Mouse (Mus musculus): Measurements from ENCODE around the gene Pxmp4. TPM values are rescaled to one million over a fixed set of nuclear protein-coding genes. Genes with fewer than 3 reads are reported as not detected.

The Pxmp4 gene
- polyA plus RNA-seq, 1 experiment from 2014 or later: 14.5 TPM

GRCm38 (mm10) chr2:154633039-154633742 lies 29.7 kb upstream of the Pxmp4 start:
- 92% methylated on average over 5 of the region's 5 CpGs for WGBS
- H3K36me3 ChIP-seq: peaks cover 49% of the 10 kb centered on the region
- no peaks in the 10 kb centered on the region for H3K4me1 ChIP-seq
- no peak for DNase-seq (ENCODE audit: low spot score)
- H3K4me3 ChIP-seq: no peak overlapping the region
- H3K27ac ChIP-seq: no peak overlapping the region
- no peaks in the 10 kb centered on the region for H3K27me3 ChIP-seq (ENCODE audit: low read depth, poor library complexity, severe bottlenecking)
- no peaks in the 10 kb centered on the region for H3K9me3 ChIP-seq (replicated peaks)

- WGBS: 94% methylated on average over 16 of the region's 16 CpGs
- Histone ChIP-seq H3K36me3 (peaks cover 47% of the 10 kb centered on the region), H3K27ac (no peak overlapping the region), H3K9me3 (replicated peaks) (no peaks in the 10 kb centered on the region), H3K4me3 (no peak overlapping the region), H3K27me3 (ENCODE audit: low read depth, poor library complexity, severe bottlenecking) (no peaks in the 10 kb centered on the region), H3K4me1 (no peaks in the 10 kb centered on the region)
- DNase-seq (ENCODE audit: low spot score): no peak
These were observed 28.8 kb upstream of the Pxmp4 start for GRCm38 (mm10) chr2:154632203-154632780.

- WGBS: 86% methylated on average over 5 of the region's 5 CpGs
- no peak overlapping the region for H3K4me3 ChIP-seq
- no peak overlapping the region for H3K27ac ChIP-seq
- no peaks in the 10 kb centered on the region for H3K4me1 ChIP-seq
- no peak for DNase-seq (ENCODE audit: low spot score)
- peaks cover 49% of the 10 kb centered on the region for H3K36me3 ChIP-seq
- no peaks in the 10 kb centered on the region for H3K27me3 ChIP-seq (ENCODE audit: low read depth, poor library complexity, severe bottlenecking)
- H3K9me3 ChIP-seq (replicated peaks): no peaks in the 10 kb centered on the region
These were observed 27.0 kb upstream of the Pxmp4 start for GRCm38 (mm10) chr2:154630531-154630930.

GRCm38 (mm10) chr2:154624137-154624536 lies 20.6 kb upstream of the Pxmp4 start:
- Histone ChIP-seq H3K4me1 (no peaks in the 10 kb centered on the region), H3K27ac (no peak overlapping the region), H3K36me3 (peaks cover 47% of the 10 kb centered on the region), H3K9me3 (replicated peaks) (0 out of 2 replicates have a peak, but pooled peaks cover 1% of the 10 kb centered on the region), H3K4me3 (no peak overlapping the region), H3K27me3 (ENCODE audit: low read depth, poor library complexity, severe bottlenecking) (no peaks in the 10 kb centered on the region)
- DNase-seq (ENCODE audit: low spot score): no peak

GRCm38 (mm10) chr2:154621684-154622083 lies 18.2 kb upstream of the Pxmp4 start:
- 77% methylated on average over 5 of the region's 5 CpGs for WGBS

GRCm38 (mm10) chr2:154617061-154617460 lies 13.6 kb upstream of the Pxmp4 start:
- 92% methylated on average over 3 of the region's 3 CpGs for WGBS

More at GRCm38 (mm10) chr2:154621684-154622083, 18.2 kb upstream of the Pxmp4 start:
- Histone ChIP-seq H3K27ac (no peak overlapping the region), H3K36me3 (peaks cover 37% of the 10 kb centered on the region), H3K9me3 (replicated peaks) (0 out of 2 replicates have a peak, but pooled peaks cover 1% of the 10 kb centered on the region), H3K4me1 (no peaks in the 10 kb centered on the region), H3K4me3 (no peak overlapping the region), H3K27me3 (ENCODE audit: low read depth, poor library complexity, severe bottlenecking) (no peaks in the 10 kb centered on the region)
- no peak for DNase-seq (ENCODE audit: low spot score)

GRCm38 (mm10) chr2:154615674-154616073 lies 12.2 kb upstream of the Pxmp4 start:
- H3K4me1 ChIP-seq: peaks cover 25% of the 10 kb centered on the region
- H3K27ac ChIP-seq: no peak overlapping the region
- 93% methylated on average over 5 of the region's 5 CpGs for WGBS
- no peaks in the 10 kb centered on the region for H3K9me3 ChIP-seq (replicated peaks)
- H3K36me3 ChIP-seq: peaks cover 9% of the 10 kb centered on the region; the same call in 1 of the 2 replicates
- H3K4me3 ChIP-seq: no peak overlapping the region
- H3K27me3 ChIP-seq (ENCODE audit: low read depth, poor library complexity, severe bottlenecking): no peaks in the 10 kb centered on the region
- DNase-seq (ENCODE audit: low spot score): no peak

More at GRCm38 (mm10) chr2:154617061-154617460, 13.6 kb upstream of the Pxmp4 start:
- no peak overlapping the region for H3K27ac ChIP-seq
- no peak for DNase-seq (ENCODE audit: low spot score)
- H3K36me3 ChIP-seq: peaks cover 12% of the 10 kb centered on the region
- H3K4me1 ChIP-seq: peaks cover 25% of the 10 kb centered on the region
- H3K9me3 ChIP-seq (replicated peaks): no peaks in the 10 kb centered on the region
- H3K27me3 ChIP-seq (ENCODE audit: low read depth, poor library complexity, severe bottlenecking): no peaks in the 10 kb centered on the region
- H3K4me3 ChIP-seq: no peak overlapping the region

GRCm38 (mm10) chr2:154614841-154615576 lies 11.5 kb upstream of the Pxmp4 start:
- DNase-seq (ENCODE audit: low spot score): no peak
- H3K4me3 ChIP-seq: no peak overlapping the region
- H3K27ac ChIP-seq: no peak overlapping the region
- WGBS: 74% methylated on average over 19 of the region's 19 CpGs
- H3K36me3 ChIP-seq: peaks cover 7% of the 10 kb centered on the region; the same call in 1 of the 2 replicates
- no peaks in the 10 kb centered on the region for H3K9me3 ChIP-seq (replicated peaks)
- peaks cover 25% of the 10 kb centered on the region for H3K4me1 ChIP-seq
- H3K27me3 ChIP-seq (ENCODE audit: low read depth, poor library complexity, severe bottlenecking): no peaks in the 10 kb centered on the region

- Histone ChIP-seq H3K27ac (peak within 1 kb of the TSS; percentile 97), H3K36me3 (0 out of 2 replicates have a peak, but pooled peaks cover 3% of the 10 kb centered on the region), H3K27me3 (ENCODE audit: low read depth, poor library complexity, severe bottlenecking) (peaks cover 10% of the 10 kb centered on the region; the same call in 1 of the 2 replicates), H3K4me1 (peaks cover 25% of the 10 kb centered on the region), H3K9me3 (replicated peaks) (no peaks in the 10 kb centered on the region), H3K4me3 (peak within 1 kb of the TSS; percentile 76)
- peak; percentile 96 for DNase-seq (ENCODE audit: low spot score)
- WGBS: under 1% methylated on average over 97 of the region's 98 CpGs
These were observed 9.9 kb upstream of the Pxmp4 start, which contains the start of the genes Zfp341 and 4930519P11Rik for GRCm38 (mm10) chr2:154613118-154614115. Gene Zfp341 (plus strand): TSS chr2:154613297. Gene 4930519P11Rik (minus strand): TSS chr2:154613437.

GRCm38 (mm10) chr2:154609050-154609767 lies 5.7 kb upstream of the Pxmp4 start:
- Histone ChIP-seq H3K27ac (no peak overlapping the region), H3K4me3 (no peak overlapping the region), H3K4me1 (peaks cover 21% of the 10 kb centered on the region), H3K36me3 (no peaks in the 10 kb centered on the region), H3K27me3 (ENCODE audit: low read depth, poor library complexity, severe bottlenecking) (peaks cover 27% of the 10 kb centered on the region; the same call in 1 of the 2 replicates), H3K9me3 (replicated peaks) (no peaks in the 10 kb centered on the region)
- DNase-seq (ENCODE audit: low spot score): no peak
- WGBS: 66% methylated on average over 10 of the region's 10 CpGs

GRCm38 (mm10) chr2:154606965-154607364 lies 3.5 kb upstream of the Pxmp4 start:
- Histone ChIP-seq H3K27me3 (ENCODE audit: low read depth, poor library complexity, severe bottlenecking) (peaks cover 27% of the 10 kb centered on the region; the same call in 1 of the 2 replicates), H3K9me3 (replicated peaks) (no peaks in the 10 kb centered on the region), H3K4me1 (peaks cover 16% of the 10 kb centered on the region), H3K27ac (no peak overlapping the region), H3K4me3 (no peak overlapping the region), H3K36me3 (no peaks in the 10 kb centered on the region)
- WGBS: 94% methylated on average over 1 of the region's 1 CpGs
- DNase-seq (ENCODE audit: low spot score): no peak

All from limb, embryonic 10.5 days (tissue).